Mouse (Mus musculus): ENCODE results near the gene Gm45711. TPM values are rescaled to one million over a fixed set of nuclear protein-coding genes. Genes with fewer than 3 reads are reported as not detected.

Gm45711 gene
- total and polyA plus RNA-seq, 3 experiments: not detected

GRCm38 (mm10) chr8:104344622-104345021 is 34.7 kb upstream of the Gm45711 start:
- H3K27ac ChIP-seq (ENCODE audit: insufficient read depth, low read depth): no peak overlapping the region
- dilution Hi-C loops (cut with MboI; ENCODE audit: extremely low pct_ligation_motif_present, extremely low pct_unique_long_range_greater_than_20kb, low sequenced_read_pairs) (no loop called here), in situ Hi-C loops (cut with MboI; ENCODE audit: low pct_ligation_motif_present, low pct_unique_long_range_greater_than_20kb, low sequenced_read_pairs) (loop anchor here (5.0 kb wide), 1 partner anchor 63 kb away; no protein-coding TSS in a partner anchor)
- no peak overlapping the region for H3K4me3 ChIP-seq (replicated peaks in 1 of 3; ENCODE audit: low read depth in 2 of 3, low read length in 2 of 3, poor library complexity in 1 of 3)
- H3K79me2 ChIP-seq (replicated peaks; ENCODE audit: control insufficient read depth, extremely low read depth, insufficient read depth, poor library complexity, severe bottlenecking): no peaks in the 10 kb centered on the region
- H3K9ac ChIP-seq (ENCODE audit: insufficient read depth, low read depth): no peak overlapping the region
- no peak overlapping the region for H3K4me2 ChIP-seq (ENCODE audit: insufficient read depth, low read depth, poor library complexity, severe bottlenecking)
- no peaks in the 10 kb centered on the region for H3K9me3 ChIP-seq (replicated peaks; ENCODE audit: low read length)
- TF ChIP-seq ZNF384 (IDR thresholded peaks at IDR 0.05; ENCODE audit: low read depth, low read length) (no peak), ZKSCAN1 (IDR thresholded peaks at IDR 0.05; ENCODE audit: borderline replicate concordance, low read depth, low read length) (no peak), MAX (IDR thresholded peaks at IDR 0.05; ENCODE audit: low read length) (no peak), JUN (IDR thresholded peaks at IDR 0.05; ENCODE audit: insufficient read depth, low read depth, low read length) (no peak), PAX5 (IDR thresholded peaks at IDR 0.05; ENCODE audit: low read length) (no peak), EP300 (IDR thresholded peaks at IDR 0.05; ENCODE audit: low read length) (no peak), USF2 (conservative IDR thresholded peaks at IDR 0.05; ENCODE audit: low read depth, low read length) (no peak), ETS1 (conservative IDR thresholded peaks at IDR 0.05; ENCODE audit: low read depth, low read length) (no peak), ZC3H11A (IDR thresholded peaks at IDR 0.05; ENCODE audit: low read depth, low read length) (no peak), KAT2A (IDR thresholded peaks at IDR 0.05; ENCODE audit: insufficient replicate concordance, low read length) (no peak), POLR2AphosphoS2 (IDR thresholded peaks at IDR 0.05; ENCODE audit: low read depth, low read length) (no peak), MEF2A (IDR thresholded peaks at IDR 0.05; ENCODE audit: borderline replicate concordance, low read depth, low read length) (no peak), BHLHE40 (IDR thresholded peaks at IDR 0.05; ENCODE audit: low read depth, low read length) (no peak)
- H3K36me3 ChIP-seq (replicated peaks in 1 of 2; ENCODE audit: control insufficient read depth in 1 of 2, insufficient read depth in 1 of 2, low read length in 1 of 2): peaks cover 0 to 45% of the 10 kb centered on the region in 2 experiments
- no peak for DNase-seq (ENCODE audit: extremely low read depth)
- H3K4me1 ChIP-seq (ENCODE audit: control insufficient read depth in 1 of 2, insufficient read depth in 2 of 2): peaks cover 3 to 25% of the 10 kb centered on the region in 2 experiments; a peak in 2 of 4 replicates
- H3K27me3 ChIP-seq (replicated peaks): no peaks in the 10 kb centered on the region

- H3K27ac ChIP-seq (ENCODE audit: insufficient read depth, low read depth): no peak overlapping the region
- H3K4me1 ChIP-seq (ENCODE audit: control insufficient read depth in 1 of 2, insufficient read depth in 2 of 2): peaks cover 3 to 30% of the 10 kb centered on the region in 2 experiments; a peak in 2 of 4 replicates
- no peaks in the 10 kb centered on the region for H3K79me2 ChIP-seq (replicated peaks; ENCODE audit: control insufficient read depth, extremely low read depth, insufficient read depth, poor library complexity, severe bottlenecking)
- dilution Hi-C loops (cut with MboI; ENCODE audit: extremely low pct_ligation_motif_present, extremely low pct_unique_long_range_greater_than_20kb, low sequenced_read_pairs) (no loop called here), in situ Hi-C loops (cut with MboI; ENCODE audit: low pct_ligation_motif_present, low pct_unique_long_range_greater_than_20kb, low sequenced_read_pairs) (loop anchor here (5.0 kb wide), 1 partner anchor 63 kb away; no protein-coding TSS in a partner anchor)
- peak; percentile 88 for DNase-seq (ENCODE audit: extremely low read depth)
- H3K4me3 ChIP-seq (replicated peaks in 1 of 3; ENCODE audit: low read depth in 2 of 3, low read length in 2 of 3, poor library complexity in 1 of 3): no peak overlapping the region
- no peaks in the 10 kb centered on the region for H3K9me3 ChIP-seq (replicated peaks; ENCODE audit: low read length)
- TF ChIP-seq TBP (conservative IDR thresholded peaks at IDR 0.05; ENCODE audit: low read depth, low read length) (no peak), IRF4 (IDR thresholded peaks at IDR 0.05; ENCODE audit: low read depth, low read length) (no peak), NRF1 (IDR thresholded peaks at IDR 0.05; ENCODE audit: low read depth, low read length) (no peak), RCOR1 (conservative IDR thresholded peaks at IDR 0.05; ENCODE audit: low read depth, low read length) (no peak), MEF2A (IDR thresholded peaks at IDR 0.05; ENCODE audit: borderline replicate concordance, low read depth, low read length) (no peak; the same call in 1 of the 2 replicates), USF2 (conservative IDR thresholded peaks at IDR 0.05; ENCODE audit: low read depth, low read length) (no peak), ZMIZ1 (IDR thresholded peaks at IDR 0.05; ENCODE audit: low read depth, low read length) (no peak), ZC3H11A (IDR thresholded peaks at IDR 0.05; ENCODE audit: low read depth, low read length) (peak; percentile 45; the same call in 1 of the 2 replicates), SMC3 (IDR thresholded peaks at IDR 0.05; ENCODE audit: low read depth, low read length) (peak; percentile 96), CTCF (conservative IDR thresholded peaks at IDR 0.05 in 1 of 2, IDR thresholded peaks at IDR 0.05 in 1 of 2; ENCODE audit: low read depth in 2 of 2, low read length in 2 of 2) (peak; percentile 63 to 95), HCFC1 (IDR thresholded peaks at IDR 0.05; ENCODE audit: low read depth, low read length) (no peak), RAD21 (IDR thresholded peaks at IDR 0.05; ENCODE audit: low read depth, low read length) (peak; percentile 90), MAZ (IDR thresholded peaks at IDR 0.05; ENCODE audit: low read depth, low read length) (no peak), ZNF384 (IDR thresholded peaks at IDR 0.05; ENCODE audit: low read depth, low read length) (no peak), POLR2AphosphoS2 (IDR thresholded peaks at IDR 0.05; ENCODE audit: low read depth, low read length) (no peak), NELFE (IDR thresholded peaks at IDR 0.05; ENCODE audit: low read depth, low read length) (no peak)
- no peak overlapping the region for H3K4me2 ChIP-seq (ENCODE audit: insufficient read depth, low read depth, poor library complexity, severe bottlenecking)
- no peak overlapping the region for H3K9ac ChIP-seq (ENCODE audit: insufficient read depth, low read depth)
- H3K36me3 ChIP-seq (replicated peaks in 1 of 2; ENCODE audit: control insufficient read depth in 1 of 2, insufficient read depth in 1 of 2, low read length in 1 of 2): peaks cover 0 to 44% of the 10 kb centered on the region in 2 experiments
- H3K27me3 ChIP-seq (replicated peaks): no peaks in the 10 kb centered on the region
Measured at GRCm38 (mm10) chr8:104343957-104344356, 34.1 kb upstream of the Gm45711 start.
